Mouse (Mus musculus): Measurements from ENCODE around the gene Nedd8. TPM values are rescaled to one million over a fixed set of nuclear protein-coding genes. Genes with fewer than 3 reads are reported as not detected.

Nedd8 gene
- total RNA-seq (2017), result 224 to 272 TPM (median 230 TPM) in 3 replicates

- ATAC-seq (replicated peaks; ENCODE audit: insufficient number of reproducible peaks, low FRiP score, low TSS enrichment, poor library complexity, severe bottlenecking), result peak; percentile 100
Observed at GRCm38 (mm10) chr14:55671833-55672740, at the start of gene Nedd8, which contains the start of gene Gmpr2. Nedd8 (minus strand) TSS chr14:55672124. Gmpr2 (plus strand) TSS chr14:55671941.

- ATAC-seq (replicated peaks; ENCODE audit: insufficient number of reproducible peaks, low FRiP score, low TSS enrichment, poor library complexity, severe bottlenecking), result no peak
Observed at GRCm38 (mm10) chr14:55721076-55721475, 49.2 kb upstream of the Nedd8 start.

GRCm38 (mm10) chr14:55720666-55721065, 48.7 kb upstream of the Nedd8 start:
- no peak for ATAC-seq (replicated peaks; ENCODE audit: insufficient number of reproducible peaks, low FRiP score, low TSS enrichment, poor library complexity, severe bottlenecking)

GRCm38 (mm10) chr14:55719737-55720136, 47.8 kb upstream of the Nedd8 start:
- ATAC-seq (replicated peaks; ENCODE audit: insufficient number of reproducible peaks, low FRiP score, low TSS enrichment, poor library complexity, severe bottlenecking), result no peak

- ATAC-seq (replicated peaks; ENCODE audit: insufficient number of reproducible peaks, low FRiP score, low TSS enrichment, poor library complexity, severe bottlenecking), result no peak
Observed at GRCm38 (mm10) chr14:55716884-55717283, 45.0 kb upstream of the Nedd8 start.

- ATAC-seq (replicated peaks; ENCODE audit: insufficient number of reproducible peaks, low FRiP score, low TSS enrichment, poor library complexity, severe bottlenecking), result no peak
Observed at GRCm38 (mm10) chr14:55716271-55716670, 44.3 kb upstream of the Nedd8 start.

- ATAC-seq (replicated peaks; ENCODE audit: insufficient number of reproducible peaks, low FRiP score, low TSS enrichment, poor library complexity, severe bottlenecking), result no peak
Observed at GRCm38 (mm10) chr14:55714893-55715292, 43.0 kb upstream of the Nedd8 start.

- ATAC-seq (replicated peaks; ENCODE audit: insufficient number of reproducible peaks, low FRiP score, low TSS enrichment, poor library complexity, severe bottlenecking), result no peak
Observed at GRCm38 (mm10) chr14:55713729-55714122, 41.8 kb upstream of the Nedd8 start, which contains the start of gene Tgm1. Tgm1 (minus strand) TSS chr14:55713926.

GRCm38 (mm10) chr14:55713007-55713728, 41.2 kb upstream of the Nedd8 start:
- ATAC-seq (replicated peaks; ENCODE audit: insufficient number of reproducible peaks, low FRiP score, low TSS enrichment, poor library complexity, severe bottlenecking), result peak; percentile 45; the same call in 1 of the 2 replicates

- ATAC-seq (replicated peaks; ENCODE audit: insufficient number of reproducible peaks, low FRiP score, low TSS enrichment, poor library complexity, severe bottlenecking), result no peak
Observed at GRCm38 (mm10) chr14:55711786-55712185, 39.9 kb upstream of the Nedd8 start.

- ATAC-seq (replicated peaks; ENCODE audit: insufficient number of reproducible peaks, low FRiP score, low TSS enrichment, poor library complexity, severe bottlenecking), result no peak
Observed at GRCm38 (mm10) chr14:55709509-55709908, 37.6 kb upstream of the Nedd8 start.

- ATAC-seq (replicated peaks; ENCODE audit: insufficient number of reproducible peaks, low FRiP score, low TSS enrichment, poor library complexity, severe bottlenecking), result no peak
Observed at GRCm38 (mm10) chr14:55707397-55707796, 35.5 kb upstream of the Nedd8 start.

GRCm38 (mm10) chr14:55706051-55706600, 34.2 kb upstream of the Nedd8 start:
- ATAC-seq (replicated peaks; ENCODE audit: insufficient number of reproducible peaks, low FRiP score, low TSS enrichment, poor library complexity, severe bottlenecking), result no peak

GRCm38 (mm10) chr14:55702761-55703160, 30.8 kb upstream of the Nedd8 start:
- no peak for ATAC-seq (replicated peaks; ENCODE audit: insufficient number of reproducible peaks, low FRiP score, low TSS enrichment, poor library complexity, severe bottlenecking)

GRCm38 (mm10) chr14:55701131-55701530, 29.2 kb upstream of the Nedd8 start:
- no peak for ATAC-seq (replicated peaks; ENCODE audit: insufficient number of reproducible peaks, low FRiP score, low TSS enrichment, poor library complexity, severe bottlenecking)

- peak; percentile 92 for ATAC-seq (replicated peaks; ENCODE audit: insufficient number of reproducible peaks, low FRiP score, low TSS enrichment, poor library complexity, severe bottlenecking)
Observed at GRCm38 (mm10) chr14:55697226-55697625, 25.3 kb upstream of the Nedd8 start.

GRCm38 (mm10) chr14:55689433-55689832, 17.5 kb upstream of the Nedd8 start:
- ATAC-seq (replicated peaks; ENCODE audit: insufficient number of reproducible peaks, low FRiP score, low TSS enrichment, poor library complexity, severe bottlenecking), result no peak

- ATAC-seq (replicated peaks; ENCODE audit: insufficient number of reproducible peaks, low FRiP score, low TSS enrichment, poor library complexity, severe bottlenecking), result no peak
Observed at GRCm38 (mm10) chr14:55682118-55682493, 10.2 kb upstream of the Nedd8 start.

Data from monocyte, adult 5-6 weeks (primary cell).